Mouse (Mus musculus) adrenal gland (tissue): ENCODE results near the gene Lbx2.

Experiments used
- intact Hi-C: fragments of 180-260 bp; cut with DNase I; formaldehyde crosslinking; loops from one replicate; pipeline ENCODE4 v1.15.1; 2025
- long read RNA-seq, 2 experiments: library from polyadenylated mRNA; unstranded; transcript quantifications; one replicate each; pipeline ENCODE4 v2.0.0; 2020; ENCODE audit warnings: borderline replicate concordance in 1 of 2; ENCODE audit not compliant: insufficient replicate concordance in 1 of 2

Gene Lbx2
- long read RNA-seq, experiment 1, partial matches to known transcripts, result 0 of 9 reads
- long read RNA-seq, experiment 1, other reads (novel, unspliced or antisense), result 4 of 9 reads
- long read RNA-seq, experiment 2, transcript Lbx2-201 (2 exons, 817 nt), result major isoform, 5 of 18 reads
- long read RNA-seq, experiment 2, transcript Lbx2-202 (2 exons, 531 nt), result major isoform, 5 of 18 reads
- long read RNA-seq, experiment 2, partial matches to known transcripts, result 0 of 18 reads
- long read RNA-seq, experiment 2, other reads (novel, unspliced or antisense), result 8 of 18 reads

- intact Hi-C loops, result no loop called here
Observed at GRCm38 (mm10) chr6:83086121-83087035, at the start of gene Lbx2. Gene Lbx2 (plus strand): TSS chr6:83086367.

GRCm38 (mm10) chr6:83037188-83037587 lies 49.0 kb upstream of the Lbx2 start:
- intact Hi-C loops, result no loop called here

GRCm38 (mm10) chr6:83038496-83039012 lies 47.6 kb upstream of the Lbx2 start:
- intact Hi-C loops, result no loop called here

- intact Hi-C loops, result no loop called here
Observed at GRCm38 (mm10) chr6:83040601-83041000, 45.6 kb upstream of the Lbx2 start.

- intact Hi-C loops, result no loop called here
Observed at GRCm38 (mm10) chr6:83043561-83043960, 42.6 kb upstream of the Lbx2 start.

GRCm38 (mm10) chr6:83043993-83044392 lies 42.2 kb upstream of the Lbx2 start:
- intact Hi-C loops, result no loop called here

GRCm38 (mm10) chr6:83044742-83045141 lies 41.4 kb upstream of the Lbx2 start:
- intact Hi-C loops, result no loop called here

- intact Hi-C loops, result no loop called here
Observed at GRCm38 (mm10) chr6:83049367-83049766, 36.8 kb upstream of the Lbx2 start.

GRCm38 (mm10) chr6:83053136-83053960 lies 32.8 kb upstream of the Lbx2 start:
- intact Hi-C loops, result no loop called here

- intact Hi-C loops, result no loop called here
Observed at GRCm38 (mm10) chr6:83054074-83054851, 31.9 kb upstream of the Lbx2 start, which contains the start of gene Aup1. Gene Aup1 (plus strand): TSS chr6:83054521.

- intact Hi-C loops, result loop anchor here (5.0 kb wide), 1 partner anchor 58 kb away; no protein-coding TSS in a partner anchor
Observed at GRCm38 (mm10) chr6:83054871-83055431, 31.2 kb upstream of the Lbx2 start, which contains the start of gene Htra2. Gene Htra2 (minus strand): TSS chr6:83055273.

GRCm38 (mm10) chr6:83057790-83058189 lies 28.4 kb upstream of the Lbx2 start, which contains the start of gene Dqx1:
Gene Dqx1 (plus strand): TSS chr6:83057844.
- intact Hi-C loops, result loop anchor here (5.0 kb wide), 1 partner anchor 60 kb away; no protein-coding TSS in a partner anchor

GRCm38 (mm10) chr6:83058725-83059124 lies 27.4 kb upstream of the Lbx2 start:
- intact Hi-C loops, result loop anchor here (5.0 kb wide), 1 partner anchor 61 kb away; no protein-coding TSS in a partner anchor

GRCm38 (mm10) chr6:83065995-83066394 lies 20.2 kb upstream of the Lbx2 start:
- intact Hi-C loops, result no loop called here

GRCm38 (mm10) chr6:83066441-83066840 lies 19.7 kb upstream of the Lbx2 start:
- intact Hi-C loops, result no loop called here

- intact Hi-C loops, result no loop called here
Observed at GRCm38 (mm10) chr6:83068221-83068620, 17.9 kb upstream of the Lbx2 start.

GRCm38 (mm10) chr6:83068706-83069487 lies 17.3 kb upstream of the Lbx2 start:
- intact Hi-C loops, result no loop called here

- intact Hi-C loops, result no loop called here
Observed at GRCm38 (mm10) chr6:83069488-83070246, 16.5 kb upstream of the Lbx2 start.

- intact Hi-C loops, result no loop called here
Observed at GRCm38 (mm10) chr6:83070247-83070310, 16.1 kb upstream of the Lbx2 start, which contains the start of gene Tlx2. Gene Tlx2 (minus strand): TSS chr6:83070293.
